11 mouse cellular contexts compared by ENCODE assay signal in the genomic region with DNA sequence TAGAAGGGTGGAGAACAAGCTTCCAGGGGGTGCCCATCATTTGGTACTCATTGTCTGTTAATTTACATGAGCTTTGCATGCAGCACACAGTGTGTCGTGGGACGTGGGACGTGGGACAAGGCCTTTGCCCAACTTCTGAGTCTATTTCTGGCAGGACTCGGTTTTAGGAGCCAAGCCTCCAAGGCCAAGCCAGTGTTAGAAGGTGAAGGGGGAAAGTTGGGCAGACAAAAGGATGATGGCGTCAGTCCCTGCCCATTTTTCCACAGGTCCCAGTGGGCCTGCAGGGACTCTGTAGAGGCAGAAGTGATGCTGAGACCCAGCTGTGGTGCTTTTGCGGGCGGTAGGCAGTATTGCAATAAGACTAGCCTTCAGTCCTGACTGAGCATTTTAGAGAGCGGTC. TPM values are rescaled to one million over a fixed set of nuclear protein-coding genes. Genes with fewer than 3 reads are reported as not detected.
DNase-seq lines count a peak whose midpoint lies in the region; ATAC-seq lines count a peak whose summit lies in the region.
"Had no signal": no experiment of that assay in that cellular context is flagged by ENCODE, and none has a peak within 500 bp of the region (broad histone marks: within the 10 kb centered on the region; RNA-seq: fewer than 3 reads in every experiment).

No protein-coding gene starts in this region.

- peak overlapping the region; percentile 49 for H3K27ac ChIP-seq in hindbrain, embryonic 15.5 days (replicated peaks)
- H3K27ac ChIP-seq in hindbrain, embryonic 12.5 days, result no peak overlapping the region
- peak overlapping the region; percentile 37; the same call in 1 of the 2 replicates for H3K27ac ChIP-seq in embryonic facial prominence, embryonic 12.5 days
- H3K27ac ChIP-seq in liver, embryonic 12.5 days, result peak overlapping the region; percentile 42

- peak; percentile 42 for DNase-seq in 3T3-L1 (ENCODE audit: low read depth, low spot score)
- no peak for DNase-seq in MN1 (ENCODE audit: low spot score)
- DNase-seq: right cerebral cortex, postnatal 4 days; thymus, postnatal 4 days had no signal

- no peaks in the 10 kb centered on the region for H3K9me3 ChIP-seq in hindbrain, embryonic 15.5 days
- H3K9me3 ChIP-seq in hindbrain, embryonic 12.5 days (replicated peaks), result no peaks in the 10 kb centered on the region
- H3K9me3 ChIP-seq in embryonic facial prominence, embryonic 12.5 days, result no peaks in the 10 kb centered on the region
- no peaks in the 10 kb centered on the region for H3K9me3 ChIP-seq in liver, embryonic 12.5 days (replicated peaks)
- H3K9me3 ChIP-seq: G1E; megakaryocyte, embryonic 14.5 days had no signal

- H3K9ac ChIP-seq in hindbrain, embryonic 15.5 days, result no peak overlapping the region
- H3K9ac ChIP-seq in hindbrain, embryonic 12.5 days, result no peak overlapping the region
- no peak overlapping the region for H3K9ac ChIP-seq in embryonic facial prominence, embryonic 12.5 days
- H3K9ac ChIP-seq in liver, embryonic 12.5 days, result no peak overlapping the region

- 83% methylated on average over 8 of the region's 8 CpGs for WGBS in hindbrain, embryonic 15.5 days
- 91% methylated on average over 8 of the region's 8 CpGs for WGBS in hindbrain, embryonic 12.5 days
- 91% methylated on average over 8 of the region's 8 CpGs for WGBS in embryonic facial prominence, embryonic 12.5 days
- WGBS in liver, embryonic 12.5 days (ENCODE audit: insufficient replicate concordance), result 87% methylated on average over 8 of the region's 8 CpGs

- ATAC-seq in hindbrain, embryonic 15.5 days (ENCODE audit: low FRiP score, low read depth), result no peak
- ATAC-seq in hindbrain, embryonic 12.5 days (ENCODE audit: low FRiP score), result no peak
- no peak for ATAC-seq in embryonic facial prominence, embryonic 12.5 days (ENCODE audit: insufficient number of reproducible peaks, insufficient read depth, low FRiP score, low TSS enrichment)
- no peak for ATAC-seq in liver, embryonic 12.5 days
- no peak for ATAC-seq in cerebellum, adult (ENCODE audit: insufficient number of reproducible peaks, low FRiP score, low TSS enrichment)

- no peaks in the 10 kb centered on the region for H3K27me3 ChIP-seq in hindbrain, embryonic 15.5 days
- H3K27me3 ChIP-seq in hindbrain, embryonic 12.5 days, result no peaks in the 10 kb centered on the region
- H3K27me3 ChIP-seq in embryonic facial prominence, embryonic 12.5 days, result 0 out of 2 replicates have a peak, but pooled peaks cover 3% of the 10 kb centered on the region
- no peaks in the 10 kb centered on the region for H3K27me3 ChIP-seq in liver, embryonic 12.5 days (replicated peaks)

- H3K36me3 ChIP-seq in hindbrain, embryonic 15.5 days, result peaks cover 11% of the 10 kb centered on the region; the same call in 1 of the 2 replicates
- 0 out of 2 replicates have a peak, but pooled peaks cover 19% of the 10 kb centered on the region for H3K36me3 ChIP-seq in hindbrain, embryonic 12.5 days
- H3K36me3 ChIP-seq in embryonic facial prominence, embryonic 12.5 days, result peaks cover 9% of the 10 kb centered on the region
- peaks cover 38% of the 10 kb centered on the region for H3K36me3 ChIP-seq in liver, embryonic 12.5 days

- peaks cover 51% of the 10 kb centered on the region for H3K4me1 ChIP-seq in hindbrain, embryonic 15.5 days (replicated peaks)
- peaks cover 56% of the 10 kb centered on the region for H3K4me1 ChIP-seq in hindbrain, embryonic 12.5 days
- peaks cover 20% of the 10 kb centered on the region for H3K4me1 ChIP-seq in embryonic facial prominence, embryonic 12.5 days
- H3K4me1 ChIP-seq in liver, embryonic 12.5 days, result peaks cover 69% of the 10 kb centered on the region

- no peak overlapping the region for H3K4me3 ChIP-seq in hindbrain, embryonic 15.5 days
- H3K4me3 ChIP-seq in hindbrain, embryonic 12.5 days, result no peak overlapping the region
- H3K4me3 ChIP-seq in embryonic facial prominence, embryonic 12.5 days, result no peak overlapping the region
- H3K4me3 ChIP-seq in liver, embryonic 12.5 days, result no peak overlapping the region
- H3K4me3 ChIP-seq: megakaryocyte, embryonic 14.5 days had no signal

- no peak overlapping the region for H3K4me2 ChIP-seq in hindbrain, embryonic 15.5 days
- no peak overlapping the region for H3K4me2 ChIP-seq in hindbrain, embryonic 12.5 days (replicated peaks)
- H3K4me2 ChIP-seq in embryonic facial prominence, embryonic 12.5 days (replicated peaks), result no peak overlapping the region
- no peak overlapping the region for H3K4me2 ChIP-seq in liver, embryonic 12.5 days

RNA-seq across cellular contexts. Expression of a gene that starts 33.1 kb away (rescaled TPM):
- 31.6 and 33.4 TPM in 2 replicates for polyA plus RNA-seq in hindbrain, embryonic 15.5 days (2015; fragmentation: Nextera tagmentation; extraction: Ambion mirVana)
- 32.5 and 35.2 TPM in 2 replicates for polyA plus RNA-seq in hindbrain, embryonic 12.5 days (2016; fragmentation: Nextera tagmentation; extraction: Ambion mirVana)
- polyA plus RNA-seq in embryonic facial prominence, embryonic 12.5 days (2016; fragmentation: Nextera tagmentation; extraction: Ambion mirVana), result 19.4 and 19.6 TPM in 2 replicates
- 14.4 and 15.1 TPM in 2 replicates for polyA plus RNA-seq in liver, embryonic 12.5 days (2016; fragmentation: Nextera tagmentation; extraction: Ambion mirVana)

RNA-seq across cellular contexts. Expression of a gene that starts 57.0 kb away (rescaled TPM):
- polyA plus RNA-seq in hindbrain, embryonic 15.5 days (2015; fragmentation: Nextera tagmentation; extraction: Ambion mirVana), result 1.4 and 1.6 TPM in 2 replicates
- 3.4 and 4.3 TPM in 2 replicates for polyA plus RNA-seq in hindbrain, embryonic 12.5 days (2016; fragmentation: Nextera tagmentation; extraction: Ambion mirVana)
- polyA plus RNA-seq in embryonic facial prominence, embryonic 12.5 days (2016; fragmentation: Nextera tagmentation; extraction: Ambion mirVana), result 2.4 and 2.5 TPM in 2 replicates
- 0.11 and 0.25 TPM in 2 replicates for polyA plus RNA-seq in liver, embryonic 12.5 days (2016; fragmentation: Nextera tagmentation; extraction: Ambion mirVana)
